Mouse (Mus musculus): ENCODE measurements around the gene Rgs2. TPM values are rescaled to one million over a fixed set of nuclear protein-coding genes. Genes with fewer than 3 reads are reported as not detected.

Rgs2 gene
- polyA plus RNA-seq, 1 experiment from 2014 or later: 102 TPM

DNA sequence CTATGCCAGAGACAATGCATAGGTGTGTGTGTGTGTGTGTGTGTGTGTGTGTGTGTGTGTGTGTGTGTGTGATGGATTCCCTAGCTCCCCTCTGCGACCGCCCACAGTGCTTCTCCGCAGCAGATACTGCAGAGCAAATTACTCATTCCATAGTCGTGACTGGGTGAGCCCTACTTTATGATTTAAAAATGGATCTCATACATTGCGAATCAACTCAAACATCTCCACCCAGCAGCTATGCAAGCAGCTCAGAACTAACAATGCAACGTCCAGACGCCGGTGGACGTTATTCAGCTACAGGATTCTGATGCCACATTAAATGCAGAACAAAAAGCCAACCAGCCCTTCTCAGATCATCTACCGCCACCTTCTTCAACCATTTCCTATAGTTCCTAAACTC lies 545 bp downstream of the Rgs2 start:
- peak; percentile 16; the same call in 1 of the 2 replicates for ATAC-seq (ENCODE audit: low FRiP score, low read depth)
- H3K9me3 ChIP-seq: no peaks in the 10 kb centered on the region
- H3K4me3 ChIP-seq: peak overlapping the region; percentile 88
- H3K4me2 ChIP-seq: peak overlapping the region; percentile 95
- H3K4me1 ChIP-seq (replicated peaks): peaks cover 21% of the 10 kb centered on the region
- H3K36me3 ChIP-seq: peaks cover 16% of the 10 kb centered on the region
- H3K27me3 ChIP-seq: no peaks in the 10 kb centered on the region
- under 1% methylated on average over 10 of the region's 10 CpGs for WGBS
- peak overlapping the region; percentile 86 for H3K9ac ChIP-seq
- peak overlapping the region; percentile 92 for H3K27ac ChIP-seq (replicated peaks)

DNA sequence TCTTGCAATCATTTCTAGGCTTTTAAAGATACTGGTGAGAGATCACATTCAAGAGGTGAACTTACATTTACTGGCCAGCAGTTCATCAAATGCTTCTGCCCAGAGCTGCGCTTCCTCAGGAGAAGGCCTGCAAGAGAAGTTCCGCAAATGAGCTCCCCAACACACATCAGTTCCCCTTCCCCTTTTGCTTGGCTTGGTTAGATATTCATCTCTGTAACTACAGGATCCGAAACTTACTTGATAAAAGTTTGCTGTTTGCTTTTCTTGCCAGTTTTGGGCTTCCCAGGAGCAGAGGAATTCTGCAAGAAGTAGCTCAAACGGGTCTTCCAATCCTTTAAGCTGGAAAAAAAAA lies 1.3 kb downstream of the Rgs2 start:
- Histone ChIP-seq H3K4me1 (replicated peaks) (peaks cover 21% of the 10 kb centered on the region), H3K36me3 (peaks cover 16% of the 10 kb centered on the region), H3K9me3 (no peaks in the 10 kb centered on the region), H3K9ac (peak overlapping the region; percentile 86), H3K27me3 (no peaks in the 10 kb centered on the region), H3K4me2 (peak overlapping the region; percentile 95), H3K4me3 (peak overlapping the region; percentile 88), H3K27ac (replicated peaks) (peak overlapping the region; percentile 92)
- WGBS: 63% methylated on average over 4 of the region's 4 CpGs
- ATAC-seq (ENCODE audit: low FRiP score, low read depth): no peak

DNA sequence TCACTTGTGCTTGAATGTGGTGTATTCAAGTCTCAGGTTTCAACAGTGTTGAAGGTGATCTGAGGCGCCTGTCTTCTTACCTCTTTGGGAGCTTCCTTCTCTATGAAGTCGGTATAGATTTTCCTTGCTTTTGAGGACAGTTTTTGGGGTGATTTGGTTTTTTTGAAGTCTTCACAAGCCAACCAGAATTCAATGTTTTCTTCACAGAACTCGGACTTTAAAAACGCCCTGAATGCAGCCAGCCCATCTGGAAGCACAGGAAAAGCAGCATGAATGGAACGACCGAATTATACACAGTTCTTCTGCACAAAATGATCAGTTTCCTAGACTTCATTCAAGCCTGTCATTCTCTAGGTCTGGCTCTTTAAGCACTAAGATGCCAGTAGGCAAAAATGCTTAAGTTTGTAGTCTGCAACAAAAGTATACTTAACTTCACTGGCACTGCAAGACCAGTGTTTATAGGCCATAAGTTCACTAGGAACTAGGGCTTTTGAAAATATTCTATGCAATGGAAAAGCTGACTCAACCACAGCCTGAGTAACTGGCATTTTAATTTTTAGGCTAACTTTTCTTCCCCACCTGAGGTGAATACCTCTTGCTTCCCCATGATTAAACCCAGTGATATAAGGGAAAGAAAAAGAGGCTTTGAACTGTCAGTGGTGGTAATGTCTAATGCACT lies 1.8 kb downstream of the Rgs2 start:
- no peak for ATAC-seq (ENCODE audit: low FRiP score, low read depth)
- no peaks in the 10 kb centered on the region for H3K9me3 ChIP-seq
- peak overlapping the region; percentile 95 for H3K4me2 ChIP-seq
- peaks cover 21% of the 10 kb centered on the region for H3K4me1 ChIP-seq (replicated peaks)
- 84% methylated on average over 6 of the region's 6 CpGs for WGBS
- H3K9ac ChIP-seq: peak overlapping the region; percentile 86; the same call in 1 of the 2 replicates
- peak overlapping the region; percentile 92; the same call in 1 of the 2 replicates for H3K27ac ChIP-seq (replicated peaks)
- H3K36me3 ChIP-seq: peaks cover 16% of the 10 kb centered on the region
- peak overlapping the region; percentile 88 for H3K4me3 ChIP-seq
- no peaks in the 10 kb centered on the region for H3K27me3 ChIP-seq

DNA sequence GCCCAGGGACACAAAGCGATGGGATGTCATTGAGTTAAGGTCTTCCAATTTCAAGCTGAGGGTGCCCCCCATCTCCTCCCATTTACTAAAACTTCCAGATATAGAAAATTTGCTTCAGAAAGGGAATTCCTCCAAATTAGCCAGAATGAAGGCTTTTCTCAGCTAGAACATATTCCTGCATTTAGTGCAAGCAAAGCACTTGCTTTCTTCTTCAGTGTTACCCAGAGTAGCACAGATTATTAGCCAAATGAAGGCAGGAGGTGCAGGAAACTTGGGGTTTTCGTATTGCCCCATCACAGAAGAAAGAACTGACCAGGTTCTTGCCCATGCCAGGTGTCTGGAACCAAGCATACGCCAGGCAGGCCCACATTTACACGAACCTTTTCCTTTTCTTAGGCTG lies 3.7 kb downstream of the Rgs2 start:
- Histone ChIP-seq H3K4me2 (no peak overlapping the region), H3K9ac (no peak overlapping the region), H3K27ac (replicated peaks) (no peak overlapping the region), H3K9me3 (no peaks in the 10 kb centered on the region), H3K4me3 (no peak overlapping the region), H3K4me1 (replicated peaks) (peaks cover 17% of the 10 kb centered on the region), H3K36me3 (peaks cover 16% of the 10 kb centered on the region), H3K27me3 (no peaks in the 10 kb centered on the region)
- WGBS: 94% methylated on average over 4 of the region's 4 CpGs
- no peak for ATAC-seq (ENCODE audit: low FRiP score, low read depth)

DNA sequence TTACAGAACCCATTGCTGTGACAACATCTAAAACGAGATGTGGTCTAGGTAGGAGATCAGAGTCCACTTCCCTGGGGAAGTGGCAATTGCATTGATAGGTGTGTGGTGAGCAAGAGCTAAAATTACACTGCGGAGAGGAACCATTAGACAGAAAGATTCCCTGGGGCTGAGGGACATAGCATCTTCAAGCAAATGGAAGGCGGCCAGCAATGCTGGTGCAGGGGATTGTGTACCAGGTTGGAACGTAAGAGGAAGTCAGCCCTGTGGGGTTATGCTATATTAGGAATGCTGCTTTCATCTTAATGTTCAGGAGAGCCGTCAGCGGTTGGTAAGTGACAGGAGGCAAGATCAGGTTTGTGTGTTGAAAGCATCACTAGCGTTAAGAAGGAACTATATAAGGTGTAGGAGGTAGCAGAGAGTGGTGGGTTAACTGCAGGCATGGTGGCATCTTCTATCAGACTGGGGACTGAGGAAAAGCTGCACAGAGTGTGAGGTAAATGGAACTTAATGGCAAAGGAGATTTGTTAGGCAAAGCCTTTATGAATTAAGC lies 4.5 kb downstream of the Rgs2 start:
- H3K4me1 ChIP-seq (replicated peaks): peaks cover 11% of the 10 kb centered on the region
- peaks cover 16% of the 10 kb centered on the region for H3K36me3 ChIP-seq
- H3K27me3 ChIP-seq: no peaks in the 10 kb centered on the region
- H3K9ac ChIP-seq: no peak overlapping the region
- H3K4me2 ChIP-seq: no peak overlapping the region
- 0 out of 2 replicates have a peak overlapping the region, but pooled peaks have one; percentile 34 for H3K27ac ChIP-seq (replicated peaks)
- WGBS: 54% methylated on average over 7 of the region's 7 CpGs
- H3K4me3 ChIP-seq: no peak overlapping the region
- no peak for ATAC-seq (ENCODE audit: low FRiP score, low read depth)
- no peaks in the 10 kb centered on the region for H3K9me3 ChIP-seq

DNA sequence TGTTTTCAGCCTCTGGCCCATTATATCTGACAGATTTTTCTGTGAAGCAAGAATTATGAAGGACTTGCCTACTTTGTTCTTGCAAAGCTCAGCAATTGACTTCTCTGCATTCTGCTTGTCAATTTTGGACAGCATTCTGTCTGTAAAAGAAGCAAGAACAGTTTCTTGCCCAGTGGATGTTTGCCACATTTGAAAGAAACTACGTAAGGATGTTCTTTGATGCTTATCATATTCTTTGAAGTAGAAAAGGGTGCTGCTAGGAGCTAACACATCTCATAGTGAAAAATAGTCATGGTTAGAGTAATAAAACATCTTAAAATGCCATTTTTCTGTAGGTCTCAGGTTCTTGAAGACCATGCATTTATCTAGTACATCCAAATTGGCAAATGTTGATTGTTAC lies 10.9 kb downstream of the Rgs2 start:
- 81% methylated on average over 1 of the region's 1 CpGs for WGBS
- H3K36me3 ChIP-seq: no peaks in the 10 kb centered on the region
- H3K9me3 ChIP-seq: no peaks in the 10 kb centered on the region
- no peak overlapping the region for H3K9ac ChIP-seq
- no peak overlapping the region for H3K4me2 ChIP-seq
- no peaks in the 10 kb centered on the region for H3K27me3 ChIP-seq
- H3K4me3 ChIP-seq: no peak overlapping the region
- H3K4me1 ChIP-seq (replicated peaks): no peaks in the 10 kb centered on the region
- H3K27ac ChIP-seq (replicated peaks): no peak overlapping the region
- no peak for ATAC-seq (ENCODE audit: low FRiP score, low read depth)

DNA sequence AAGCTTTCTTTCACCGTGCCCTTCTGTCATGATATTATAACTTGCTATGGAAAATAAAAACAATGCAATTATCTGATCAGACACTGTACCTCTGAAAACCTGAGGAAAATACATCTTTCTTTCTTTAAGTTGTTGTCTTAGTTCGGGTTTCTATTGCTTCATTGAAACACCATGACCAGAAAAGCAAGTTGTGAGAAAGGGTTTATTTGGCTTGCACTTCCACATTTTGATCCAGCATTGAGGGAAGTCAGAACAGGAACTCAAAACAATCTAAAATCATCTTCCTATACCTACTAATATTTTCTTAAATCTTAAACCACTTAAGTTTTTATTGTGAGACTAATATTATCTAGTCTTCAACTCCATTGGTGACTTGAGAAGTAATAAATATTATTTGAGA lies 11.4 kb downstream of the Rgs2 start:
- WGBS: 85% methylated on average over 2 of the region's 2 CpGs

DNA sequence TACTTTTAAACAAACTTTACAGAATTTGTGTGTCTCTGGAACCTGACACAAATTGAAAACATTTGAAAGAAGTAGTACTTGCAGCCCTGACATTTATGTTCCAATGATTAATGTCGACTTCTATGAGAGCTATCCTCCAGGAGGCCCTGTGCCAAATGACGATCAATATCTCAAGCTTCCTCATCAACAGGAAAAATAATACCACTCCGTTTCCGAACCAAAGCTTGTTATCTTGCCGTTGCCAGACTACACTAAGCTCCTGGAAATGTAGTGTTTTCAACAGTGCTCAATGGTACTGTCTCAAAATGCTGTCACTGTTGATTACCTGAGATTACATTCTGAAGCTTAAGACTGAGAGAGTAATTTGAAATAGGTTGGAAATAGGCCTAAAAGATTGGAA lies 13.7 kb downstream of the Rgs2 start:
- no peaks in the 10 kb centered on the region for H3K4me1 ChIP-seq (replicated peaks)
- no peak overlapping the region for H3K27ac ChIP-seq (replicated peaks)
- H3K36me3 ChIP-seq: no peaks in the 10 kb centered on the region
- no peaks in the 10 kb centered on the region for H3K27me3 ChIP-seq
- no peak overlapping the region for H3K4me2 ChIP-seq
- H3K9me3 ChIP-seq: no peaks in the 10 kb centered on the region
- H3K4me3 ChIP-seq: no peak overlapping the region
- 46% methylated on average over 5 of the region's 5 CpGs for WGBS
- ATAC-seq (ENCODE audit: low FRiP score, low read depth): no peak
- no peak overlapping the region for H3K9ac ChIP-seq

More for the DNA sequence above, 11.4 kb downstream of the Rgs2 start:
- Histone ChIP-seq H3K4me3 (no peak overlapping the region), H3K9me3 (no peaks in the 10 kb centered on the region), H3K27ac (replicated peaks) (no peak overlapping the region), H3K36me3 (no peaks in the 10 kb centered on the region), H3K4me1 (replicated peaks) (no peaks in the 10 kb centered on the region), H3K4me2 (no peak overlapping the region), H3K9ac (no peak overlapping the region), H3K27me3 (no peaks in the 10 kb centered on the region)
- no peak for ATAC-seq (ENCODE audit: low FRiP score, low read depth)

DNA sequence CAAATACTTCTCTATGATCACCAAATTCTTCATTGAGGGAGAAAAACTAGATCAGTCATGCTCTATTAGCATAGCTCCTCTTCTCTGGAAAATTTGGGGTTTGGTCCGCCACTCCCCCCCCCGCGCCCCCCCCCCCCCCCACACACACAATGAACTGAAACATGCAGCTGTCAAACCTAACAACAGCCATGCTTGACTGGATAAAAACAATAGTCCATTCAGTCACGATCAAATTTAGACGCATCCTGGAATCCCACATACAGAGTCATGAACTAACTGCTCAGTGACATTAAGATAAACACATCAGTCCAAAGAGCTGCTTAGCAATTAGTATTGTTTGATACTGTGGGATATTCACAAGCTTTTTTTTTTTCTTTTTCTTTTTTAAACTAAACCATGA lies 14.2 kb downstream of the Rgs2 start:
- no peak overlapping the region for H3K9ac ChIP-seq
- no peak overlapping the region for H3K4me3 ChIP-seq
- no peaks in the 10 kb centered on the region for H3K27me3 ChIP-seq
- no peaks in the 10 kb centered on the region for H3K36me3 ChIP-seq
- H3K4me1 ChIP-seq (replicated peaks): no peaks in the 10 kb centered on the region
- no peak overlapping the region for H3K27ac ChIP-seq (replicated peaks)
- WGBS: 9% methylated on average over 4 of the region's 5 CpGs
- no peak for ATAC-seq (ENCODE audit: low FRiP score, low read depth)
- H3K4me2 ChIP-seq: no peak overlapping the region
- H3K9me3 ChIP-seq: no peaks in the 10 kb centered on the region

DNA sequence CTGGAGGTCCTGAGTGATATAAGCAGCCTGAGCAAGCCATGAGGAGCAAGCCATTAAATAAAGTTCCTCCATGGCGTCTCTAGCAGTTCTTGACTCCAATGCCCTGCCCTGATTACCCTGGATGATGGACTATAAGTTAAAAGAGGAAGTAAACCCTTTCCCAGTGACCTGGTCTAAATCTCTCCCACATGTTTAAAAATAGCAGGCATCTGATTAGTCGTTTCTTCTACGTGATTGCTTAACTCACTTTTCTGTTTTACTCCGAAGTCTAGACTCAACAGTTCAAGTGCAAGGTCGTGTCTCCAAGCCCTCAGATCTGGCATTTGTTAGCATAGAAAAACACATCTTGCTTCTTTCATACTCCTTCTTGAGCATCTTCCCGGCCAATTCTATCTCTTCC lies 15.2 kb downstream of the Rgs2 start:
- H3K9ac ChIP-seq: no peak overlapping the region
- no peaks in the 10 kb centered on the region for H3K4me1 ChIP-seq (replicated peaks)
- WGBS: 86% methylated on average over 6 of the region's 6 CpGs
- H3K9me3 ChIP-seq: no peaks in the 10 kb centered on the region
- no peak overlapping the region for H3K4me3 ChIP-seq
- no peak overlapping the region for H3K4me2 ChIP-seq
- no peaks in the 10 kb centered on the region for H3K36me3 ChIP-seq
- H3K27me3 ChIP-seq: no peaks in the 10 kb centered on the region
- H3K27ac ChIP-seq (replicated peaks): no peak overlapping the region
- no peak for ATAC-seq (ENCODE audit: low FRiP score, low read depth)

DNA sequence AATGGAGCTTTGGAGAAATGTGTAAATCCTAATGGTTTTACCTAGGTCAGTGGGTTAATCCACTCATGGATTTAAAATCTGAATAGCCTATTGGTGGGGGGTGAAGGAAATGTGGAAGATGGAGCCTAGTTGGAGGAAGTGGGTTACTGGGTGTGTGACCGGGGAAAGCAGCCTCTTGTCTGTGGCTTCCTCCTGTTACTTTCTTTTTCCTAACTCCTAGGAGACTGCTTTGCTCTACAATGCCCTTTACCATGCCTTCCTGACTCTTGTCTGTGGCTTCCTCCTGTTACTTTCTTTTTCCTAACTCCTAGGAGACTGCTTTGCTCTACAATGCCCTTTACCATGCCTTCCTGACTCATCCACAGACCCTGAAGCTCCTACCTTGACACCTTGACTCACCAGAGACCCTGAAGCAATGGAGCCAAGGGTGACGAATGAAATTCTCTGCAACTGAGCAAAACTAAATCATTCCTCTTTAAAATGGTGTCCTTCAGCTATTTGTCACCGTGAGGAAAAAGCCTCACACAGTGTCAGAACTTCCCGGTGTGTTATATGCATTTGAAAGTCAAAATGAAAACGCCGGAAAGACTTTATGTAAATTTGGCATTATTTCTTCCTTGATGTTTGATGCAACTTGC lies 18.9 kb downstream of the Rgs2 start:
- Histone ChIP-seq H3K9me3 (no peaks in the 10 kb centered on the region), H3K27me3 (no peaks in the 10 kb centered on the region), H3K4me1 (replicated peaks) (no peaks in the 10 kb centered on the region), H3K4me3 (no peak overlapping the region), H3K27ac (replicated peaks) (no peak overlapping the region), H3K36me3 (no peaks in the 10 kb centered on the region), H3K9ac (no peak overlapping the region), H3K4me2 (no peak overlapping the region)
- 80% methylated on average over 6 of the region's 6 CpGs for WGBS
- ATAC-seq (ENCODE audit: low FRiP score, low read depth): no peak

DNA sequence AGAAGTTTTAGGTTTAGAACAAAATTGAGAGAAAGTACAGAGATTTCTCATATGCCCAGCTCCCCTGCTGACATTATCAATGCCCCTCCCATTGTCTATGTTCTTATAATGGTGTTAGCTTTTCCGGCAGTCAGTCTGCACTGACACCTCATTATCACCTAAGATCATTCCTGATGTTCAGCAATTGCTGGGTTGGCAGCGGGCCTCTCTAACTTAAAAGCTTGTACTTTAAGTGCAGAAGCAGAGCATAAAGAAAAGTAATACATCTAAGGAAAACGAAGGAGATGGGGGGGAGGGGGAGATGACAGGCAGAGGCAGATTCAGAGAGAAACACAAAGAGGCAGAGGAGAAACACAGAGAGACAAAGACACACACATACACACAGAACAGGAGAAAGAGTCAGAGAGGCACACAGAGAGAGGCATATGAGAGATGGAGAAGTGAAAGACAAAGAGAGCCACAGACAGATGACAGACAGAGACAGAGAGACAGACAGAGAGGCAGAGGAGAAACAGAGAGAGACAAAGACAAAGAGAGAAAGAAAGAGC lies 21.1 kb downstream of the Rgs2 start:
- Histone ChIP-seq H3K27ac (replicated peaks) (no peak overlapping the region), H3K9ac (no peak overlapping the region), H3K4me2 (no peak overlapping the region), H3K27me3 (no peaks in the 10 kb centered on the region), H3K4me1 (replicated peaks) (no peaks in the 10 kb centered on the region), H3K4me3 (no peak overlapping the region), H3K36me3 (no peaks in the 10 kb centered on the region), H3K9me3 (no peaks in the 10 kb centered on the region)
- 32% methylated on average over 3 of the region's 3 CpGs for WGBS
- no peak for ATAC-seq (ENCODE audit: low FRiP score, low read depth)
